Mouse (Mus musculus) heart, adult 2 months (tissue): ENCODE measurements around the gene Satb1.

ENCODE experiments used
- CTCF ChIP-seq: fragments of 200-600 bp; IDR thresholded peaks from 2 replicates; pipeline ENCODE4 v1.8.1; 2022; ENCODE audit warnings: antibody characterized with exemption, mild to moderate bottlenecking, moderate library complexity
- POLR2A ChIP-seq: fragments of 200-500 bp; IDR thresholded peaks from 2 replicates; pipeline ENCODE4 v1.6.1; 2011; ENCODE audit warnings: mild to moderate bottlenecking, low read depth, low read length, control low read depth; ENCODE audit not compliant: insufficient read depth

DNA sequence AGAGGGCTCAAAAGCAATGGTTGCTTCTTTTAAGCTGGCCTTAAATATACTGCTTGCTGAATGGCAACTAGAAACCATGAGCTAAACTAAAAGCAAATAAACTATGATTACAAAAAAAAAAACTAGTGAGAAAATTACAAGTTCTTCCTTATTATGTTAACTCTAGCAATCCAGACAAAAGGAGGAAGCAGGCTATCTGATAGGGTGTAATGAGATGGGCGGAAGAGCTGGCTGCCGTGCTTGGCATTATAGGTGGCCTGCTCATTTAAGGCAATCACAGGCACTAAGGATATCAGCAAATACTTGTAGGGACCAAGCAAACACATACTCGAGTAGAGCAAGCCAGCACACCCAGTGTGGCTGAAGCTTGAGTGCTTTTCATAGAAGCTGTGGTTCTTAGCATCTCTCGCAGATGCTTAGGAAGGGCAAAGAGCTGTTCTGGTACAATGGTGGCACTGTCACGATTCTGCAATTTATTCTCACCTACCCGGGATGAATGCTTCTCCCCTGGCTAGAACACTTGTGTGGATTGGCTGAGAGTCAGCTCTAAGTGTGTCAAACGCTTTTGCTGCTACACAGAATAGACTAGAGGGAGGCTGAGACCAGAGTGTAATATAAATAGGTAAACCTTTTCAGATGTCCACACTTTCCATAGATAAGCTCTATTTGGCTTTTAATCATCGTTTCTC, 49.4 kb downstream of the Satb1 start:
- TF ChIP-seq CTCF, result no peak
- no peak for TF ChIP-seq POLR2A
